In genomic region chr2:144166102-144166750, GRCm38 (mm10) we compare ENCODE assay signal across 8 mouse cellular contexts.
A peak's percentile ranks its signal among the peaks of the same experiment; 100 is the strongest.
DNase-seq lines count a peak whose midpoint lies in the region; ATAC-seq lines count a peak whose summit lies in the region.

No protein-coding gene starts in this region.

- peak overlapping the region; percentile 94 for H3K27ac ChIP-seq in heart, embryonic 12.5 days (ENCODE audit: poor library complexity, severe bottlenecking)
- H3K27ac ChIP-seq in midbrain, embryonic 11.5 days (ENCODE audit: low read depth, low read length), result no peak overlapping the region

- no peak for ATAC-seq in heart, embryonic 12.5 days (ENCODE audit: insufficient number of reproducible peaks, low FRiP score)
- ATAC-seq in granulocyte monocyte progenitor cell, adult 5-6 weeks (replicated peaks; ENCODE audit: poor library complexity, severe bottlenecking), result 0 out of 2 replicates have a peak, but pooled peaks have one; percentile 0
- ATAC-seq in midbrain, embryonic 11.5 days (ENCODE audit: low FRiP score), result peak; percentile 17; the same call in 1 of the 2 replicates

- WGBS in heart, embryonic 12.5 days, result 25% methylated on average over 12 of the region's 12 CpGs
- WGBS in midbrain, embryonic 11.5 days, result 29% methylated on average over 12 of the region's 12 CpGs

- intact Hi-C loops in heart, postnatal 36 days (cut with DNase I), result no loop called here
- intact Hi-C loops in left cerebral cortex, postnatal 36 days (cut with DNase I), result loop anchor here (10.0 kb wide), 2 partner anchors 121 to 151 kb away; partner anchors contain the start of gene Rrbp1
- intact Hi-C loops in gastrocnemius, postnatal 36 days (cut with DNase I), result no loop called here

- peak overlapping the region; percentile 73 for H3K4me2 ChIP-seq in heart, embryonic 12.5 days
- H3K4me2 ChIP-seq in midbrain, embryonic 11.5 days, result peak overlapping the region; percentile 80

- no peak for DNase-seq in heart, postnatal 36 days
- peak; percentile 34 for DNase-seq in R1 (ENCODE audit: low read depth, low spot score)
- peak; percentile 82 for DNase-seq in midbrain, embryonic 11.5 days (ENCODE audit: low spot score, missing footprints)
- no peak for DNase-seq in left cerebral cortex, postnatal 36 days (ENCODE audit: low spot score in 2 of 2)
- DNase-seq in gastrocnemius, postnatal 36 days, result no peak
- DNase-seq in layer of hippocampus, postnatal 36 days, result no peak

- peaks cover 26% of the 10 kb centered on the region for H3K4me1 ChIP-seq in heart, embryonic 12.5 days (replicated peaks)
- H3K4me1 ChIP-seq in midbrain, embryonic 11.5 days (ENCODE audit: control insufficient read depth, insufficient read depth, low read length), result 0 out of 2 replicates have a peak, but pooled peaks cover 2% of the 10 kb centered on the region

- no peaks in the 10 kb centered on the region for H3K9me3 ChIP-seq in heart, embryonic 12.5 days (replicated peaks)
- no peaks in the 10 kb centered on the region for H3K9me3 ChIP-seq in midbrain, embryonic 11.5 days (ENCODE audit: control insufficient read depth, low read length)

- H3K4me3 ChIP-seq in heart, embryonic 12.5 days, result peak overlapping the region; percentile 63
- peak overlapping the region; percentile 42 for H3K4me3 ChIP-seq in midbrain, embryonic 11.5 days (ENCODE audit: low read depth, low read length)

- H3K27me3 ChIP-seq in heart, embryonic 12.5 days (replicated peaks), result no peaks in the 10 kb centered on the region
- no peaks in the 10 kb centered on the region for H3K27me3 ChIP-seq in midbrain, embryonic 11.5 days (ENCODE audit: control insufficient read depth, insufficient read depth, low read length)

- H3K36me3 ChIP-seq in heart, embryonic 12.5 days, result no peaks in the 10 kb centered on the region
- H3K36me3 ChIP-seq in midbrain, embryonic 11.5 days (ENCODE audit: control insufficient read depth, insufficient read depth, low read length), result no peaks in the 10 kb centered on the region

- H3K9ac ChIP-seq in heart, embryonic 12.5 days, result peak overlapping the region; percentile 79
- peak overlapping the region; percentile 67; the same call in 1 of the 2 replicates for H3K9ac ChIP-seq in midbrain, embryonic 11.5 days (ENCODE audit: low read length)

Comparison
In these comparisons a context has a peak if more than half of its experiments do, and no peak if none do; other contexts are left out.
1. DNase-seq: peak in R1 (single experiment) and midbrain, embryonic 11.5 days (single experiment); none in heart, postnatal 36 days (0 of 2), left cerebral cortex, postnatal 36 days (0 of 2), gastrocnemius, postnatal 36 days (0 of 2) and layer of hippocampus, postnatal 36 days (0 of 2).